Mouse (Mus musculus) lung, embryonic 14.5 days (tissue): ENCODE results near the gene Fbxo28. TPM values are rescaled to one million over a fixed set of nuclear protein-coding genes. Genes with fewer than 3 reads are reported as not detected.

ENCODE experiments used
- ATAC-seq: fragments of 200-750 bp; cut with Nextera tagmentation; 2 replicates; pipeline ENCODE4 v1.8.0; 2017; ENCODE audit warnings: mild to moderate bottlenecking, moderate TSS enrichment, moderate library complexity; ENCODE audit not compliant: insufficient read depth
- DNase-seq: peaks from one replicate; pipeline ENCODE4 v3.0.0-alpha.2; 2015
- H3K27ac ChIP-seq: fragments of 300-500 bp; sonication (generic); 2 replicates; pipeline ENCODE4 v1.5.1; 2014; ENCODE audit warnings: low read depth, mild to moderate bottlenecking, moderate library complexity
- H3K27me3 ChIP-seq: fragments of 300-500 bp; sonication (generic); 2 replicates; pipeline ENCODE4 v1.6.1; 2014; ENCODE audit warnings: low read length, control low read depth; ENCODE audit not compliant: insufficient read depth
- H3K36me3 ChIP-seq: fragments of 300-500 bp; sonication (generic); 2 replicates; pipeline ENCODE4 v1.6.1; 2014; ENCODE audit warnings: control low read depth; ENCODE audit not compliant: insufficient read depth
- H3K4me1 ChIP-seq: fragments of 300-500 bp; sonication (generic); 2 replicates; pipeline ENCODE4 v1.6.1; 2014; ENCODE audit warnings: antibody characterized with exemption, control low read depth; ENCODE audit not compliant: insufficient read depth
- H3K4me2 ChIP-seq: fragments of 300-500 bp; sonication (generic); 2 replicates; pipeline ENCODE4 v1.6.1; 2014; ENCODE audit warnings: mild to moderate bottlenecking
- H3K4me3 ChIP-seq: fragments of 300-500 bp; sonication (generic); 2 replicates; pipeline ENCODE4 v1.5.1; 2014; ENCODE audit warnings: low read depth, low read length
- H3K9ac ChIP-seq: fragments of 300-500 bp; sonication (generic); 2 replicates; pipeline ENCODE4 v1.6.1; 2014
- H3K9me3 ChIP-seq: fragments of 300-500 bp; sonication (generic); 2 replicates; pipeline ENCODE4 v1.6.1; 2016; ENCODE audit warnings: low read depth, low read length, control low read depth
- CTCF ChIP-seq: IDR thresholded peaks from 2 replicates; pipeline ENCODE4 v1.5.1; 2016; ENCODE audit warnings: antibody characterized with exemption, low read depth
- WGBS: fragments of 180-500 bp; shearing (Covaris S2); extraction: QIAGEN DNeasy Blood & Tissue Kit; methylation state at CpG from one replicate; pipeline ENCODE4 v1.1.7; 2014; 5-methylcytosine and 5-hydroxymethylcytosine counted together
- polyA plus RNA-seq: library from polyadenylated mRNA; unstranded; fragments of >200 nt; fragmentation: Nextera tagmentation; extraction: Ambion mirVana; gene quantifications from 2 replicates; pipeline ENCODE4 v1.2.1, GENCODE M21; 2014

Gene Fbxo28
- polyA plus RNA-seq, 1 experiment from 2014 or later, result 23.1 TPM

DNA sequence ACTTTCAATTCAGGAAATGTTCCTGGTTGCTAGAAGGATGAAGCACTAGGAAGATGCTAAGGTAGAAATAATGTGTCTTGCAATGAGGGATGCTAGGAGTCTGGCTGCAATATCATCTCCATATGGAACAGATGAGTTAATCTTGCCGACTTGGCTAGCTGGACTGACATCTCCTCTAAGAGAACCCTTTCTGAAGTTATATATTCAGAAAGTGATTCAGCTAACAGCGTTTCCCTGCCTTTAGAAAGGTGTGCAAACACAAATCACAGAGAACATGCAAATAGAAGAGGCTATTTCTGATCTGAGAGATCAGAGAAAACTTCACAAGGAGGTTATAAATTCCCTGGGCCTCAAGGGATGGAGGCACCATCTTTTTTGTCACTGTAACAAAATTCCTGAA, 4.4 kb upstream of the Fbxo28 start:
- WGBS, result 64% methylated on average over 2 of the region's 2 CpGs

DNA sequence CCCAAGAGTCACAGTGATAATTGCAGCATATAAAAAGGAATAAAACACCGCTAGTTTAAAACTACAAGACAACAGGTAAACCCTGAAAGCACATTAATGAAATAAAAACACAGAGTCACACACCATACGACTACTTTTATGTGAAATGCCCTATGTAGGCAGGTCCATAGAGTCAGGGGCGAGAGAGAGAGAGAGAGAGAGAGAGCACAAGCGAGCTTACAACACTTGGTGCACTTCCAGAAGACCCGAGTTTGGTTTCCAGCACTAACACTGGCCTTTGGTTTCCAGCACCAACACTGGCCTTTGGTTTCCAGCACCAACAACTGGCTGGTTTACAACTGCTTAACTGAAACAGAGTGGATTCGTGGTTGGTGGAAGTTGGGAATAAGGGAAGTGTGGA, 564 bp upstream of the Fbxo28 start:
- H3K27ac ChIP-seq, result no peak overlapping the region
- TF ChIP-seq CTCF, result no peak
- ATAC-seq, result no peak
- H3K4me3 ChIP-seq, result peak overlapping the region; percentile 99
- H3K4me1 ChIP-seq, result peaks cover 13% of the 10 kb centered on the region
- H3K27me3 ChIP-seq, result no peaks in the 10 kb centered on the region
- DNase-seq, result no peak
- no peaks in the 10 kb centered on the region for H3K9me3 ChIP-seq
- H3K9ac ChIP-seq, result no peak overlapping the region; the same call in 1 of the 2 replicates
- H3K36me3 ChIP-seq, result no peaks in the 10 kb centered on the region
- H3K4me2 ChIP-seq, result peak overlapping the region; percentile 85
- 35% methylated on average over 6 of the region's 6 CpGs for WGBS

More for the DNA sequence above, 4.4 kb upstream of the Fbxo28 start:
- Histone ChIP-seq H3K4me2 (no peak overlapping the region), H3K27me3 (no peaks in the 10 kb centered on the region), H3K9me3 (no peaks in the 10 kb centered on the region), H3K9ac (no peak overlapping the region), H3K27ac (no peak overlapping the region), H3K36me3 (no peaks in the 10 kb centered on the region), H3K4me1 (no peaks in the 10 kb centered on the region), H3K4me3 (no peak overlapping the region)
- DNase-seq, result no peak
- no peak for TF ChIP-seq CTCF
- ATAC-seq, result no peak

DNA sequence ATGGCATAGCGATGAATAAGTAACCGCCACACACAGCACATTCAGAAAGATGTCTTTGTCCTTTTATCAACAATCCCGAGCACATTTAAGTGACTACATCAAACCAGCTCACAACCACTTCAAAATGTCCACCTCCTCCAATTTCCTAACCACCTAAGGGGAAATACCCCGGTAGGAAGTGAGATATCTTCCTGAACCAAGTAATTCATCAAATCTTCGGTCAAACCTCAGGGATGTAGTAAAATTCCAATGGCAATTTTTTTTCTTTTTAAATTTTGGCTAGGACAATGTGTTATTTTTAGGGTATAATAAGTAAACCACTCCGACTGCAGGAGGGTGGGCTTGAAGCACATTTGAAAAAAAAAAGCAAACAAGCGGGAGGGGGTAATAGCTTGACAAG, 1.1 kb downstream of the Fbxo28 start:
- no peak for DNase-seq
- no peak for ATAC-seq

DNA sequence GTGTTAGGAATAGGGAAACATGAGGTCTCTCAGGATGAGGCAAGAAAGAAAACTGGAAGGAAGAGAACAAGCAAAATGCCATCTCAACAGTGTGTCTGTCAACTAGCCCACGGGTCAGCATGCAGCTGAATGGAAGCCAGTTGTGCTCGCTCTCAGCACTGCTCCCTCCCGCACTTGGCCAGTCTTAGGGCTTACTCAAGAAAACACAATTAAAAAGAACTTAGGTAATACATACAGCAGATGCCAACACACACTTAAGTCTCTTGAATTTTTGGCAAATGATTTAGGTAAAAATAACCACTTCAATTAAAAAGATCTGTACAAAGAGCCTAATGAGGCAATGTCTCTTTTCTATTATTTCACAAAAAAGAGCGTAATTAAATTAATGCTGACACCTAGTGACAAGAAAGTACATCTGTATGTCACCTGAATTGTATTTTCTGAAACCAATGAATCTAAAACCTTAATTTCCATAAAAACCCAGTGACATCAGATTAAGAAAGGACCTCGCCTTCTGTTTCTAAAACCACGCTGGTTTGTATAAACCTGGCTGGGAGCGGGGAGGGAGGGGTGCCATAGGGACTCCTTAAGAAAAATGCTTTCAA, 2.4 kb downstream of the Fbxo28 start:
- ATAC-seq (no peak), DNase-seq (no peak)
- Histone ChIP-seq H3K27me3 (no peaks in the 10 kb centered on the region), H3K9me3 (no peaks in the 10 kb centered on the region), H3K4me1 (peaks cover 13% of the 10 kb centered on the region), H3K36me3 (no peaks in the 10 kb centered on the region), H3K9ac (no peak overlapping the region), H3K4me3 (no peak overlapping the region), H3K4me2 (peak overlapping the region; percentile 85; the same call in 1 of the 2 replicates), H3K27ac (no peak overlapping the region)
- no peak for TF ChIP-seq CTCF
- 74% methylated on average over 7 of the region's 7 CpGs for WGBS

More for the DNA sequence above, 1.1 kb downstream of the Fbxo28 start:
- Histone ChIP-seq H3K27me3 (no peaks in the 10 kb centered on the region), H3K27ac (no peak overlapping the region), H3K9me3 (no peaks in the 10 kb centered on the region), H3K9ac (peak overlapping the region; percentile 98), H3K4me3 (peak overlapping the region; percentile 99), H3K36me3 (no peaks in the 10 kb centered on the region), H3K4me2 (peak overlapping the region; percentile 85), H3K4me1 (peaks cover 13% of the 10 kb centered on the region)
- TF ChIP-seq CTCF, result no peak
- WGBS, result 23% methylated on average over 7 of the region's 7 CpGs

DNA sequence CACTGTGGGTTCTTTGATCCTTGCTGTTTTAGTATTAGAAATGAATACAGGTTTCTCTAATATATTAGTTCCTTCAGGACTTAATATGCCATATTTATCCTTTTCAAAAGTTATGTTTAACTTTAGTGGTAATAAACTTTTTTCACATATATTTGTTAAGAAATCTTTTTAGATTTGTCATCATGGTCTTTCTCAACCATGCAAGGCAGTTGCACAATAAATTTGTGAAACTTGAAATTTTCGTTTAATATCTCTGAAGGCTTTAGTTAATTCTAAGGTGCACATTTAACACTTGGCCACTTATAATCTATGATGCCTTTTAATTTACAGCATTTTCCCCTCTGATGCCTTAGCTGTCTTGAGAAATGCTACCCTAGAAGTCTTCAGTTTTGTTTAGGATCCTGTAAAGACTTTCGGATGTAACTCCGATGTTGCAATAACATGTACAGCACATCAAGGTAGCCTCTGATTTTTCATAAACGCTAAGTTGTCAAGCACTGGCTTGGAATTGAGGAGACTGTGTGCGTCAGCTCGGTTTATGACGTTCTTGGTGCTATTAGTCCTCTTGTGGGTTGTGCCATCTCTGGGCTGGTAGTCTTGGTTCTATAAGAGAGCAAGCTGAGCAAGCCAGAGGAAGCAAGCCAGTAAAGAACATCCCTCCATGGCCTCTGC, 7.5 kb downstream of the Fbxo28 start:
- no peaks in the 10 kb centered on the region for H3K4me1 ChIP-seq
- TF ChIP-seq CTCF, result no peak
- H3K4me3 ChIP-seq, result no peak overlapping the region
- no peaks in the 10 kb centered on the region for H3K9me3 ChIP-seq
- 91% methylated on average over 7 of the region's 7 CpGs for WGBS
- peaks cover 10% of the 10 kb centered on the region; the same call in 1 of the 2 replicates for H3K36me3 ChIP-seq
- ATAC-seq (no peak), DNase-seq (no peak)
- H3K9ac ChIP-seq, result no peak overlapping the region
- no peak overlapping the region for H3K27ac ChIP-seq
- H3K27me3 ChIP-seq, result no peaks in the 10 kb centered on the region
- H3K4me2 ChIP-seq, result no peak overlapping the region

- no peak for ATAC-seq
- no peak for TF ChIP-seq CTCF
- Histone ChIP-seq H3K9me3 (no peaks in the 10 kb centered on the region), H3K4me2 (no peak overlapping the region), H3K27ac (no peak overlapping the region), H3K36me3 (peaks cover 24% of the 10 kb centered on the region), H3K9ac (no peak overlapping the region), H3K4me1 (no peaks in the 10 kb centered on the region), H3K4me3 (no peak overlapping the region), H3K27me3 (no peaks in the 10 kb centered on the region)
- 89% methylated on average over 5 of the region's 5 CpGs for WGBS
- no peak for DNase-seq
These were observed 9.1 kb downstream of the Fbxo28 start for GRCm38 (mm10) chr1:182332090-182333034.

GRCm38 (mm10) chr1:182325919-182326318, 15.5 kb downstream of the Fbxo28 start:
- no peaks in the 10 kb centered on the region for H3K4me1 ChIP-seq
- no peak overlapping the region for H3K27ac ChIP-seq
- ATAC-seq, result no peak
- no peak overlapping the region for H3K4me3 ChIP-seq
- no peak for DNase-seq
- H3K4me2 ChIP-seq, result no peak overlapping the region
- H3K36me3 ChIP-seq, result peaks cover 80% of the 10 kb centered on the region
- H3K27me3 ChIP-seq, result no peaks in the 10 kb centered on the region
- no peaks in the 10 kb centered on the region for H3K9me3 ChIP-seq
- no peak overlapping the region for H3K9ac ChIP-seq
- 100% methylated on average over 1 of the region's 1 CpGs for whole genome bisulfite sequencing
- TF ChIP-seq CTCF, result no peak
